In the genomic region with DNA sequence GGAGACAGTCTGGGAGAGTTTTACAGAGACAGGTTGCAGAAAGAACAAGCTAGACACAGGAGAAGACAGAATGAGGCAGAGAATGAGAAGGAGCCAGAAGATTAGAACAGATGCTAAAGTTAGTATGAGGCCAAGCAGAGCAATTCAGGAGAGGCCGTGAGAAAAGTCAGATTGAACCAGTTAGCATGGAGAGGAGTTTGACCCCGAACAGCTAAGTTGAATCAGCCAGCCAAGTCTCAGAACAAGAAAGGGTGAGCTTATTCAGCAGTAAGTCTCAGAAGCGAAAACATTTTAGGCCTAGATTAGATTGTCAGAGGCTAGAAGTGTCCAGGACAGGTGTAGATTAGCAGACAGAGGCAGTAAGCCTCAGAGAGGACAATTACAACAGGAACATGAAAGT, we compare ENCODE assay signal across 22 mouse cellular contexts. TPM values are rescaled to one million over a fixed set of nuclear protein-coding genes. Genes with fewer than 3 reads are reported as not detected.
DNase-seq lines count a peak whose midpoint lies in the region; ATAC-seq lines count a peak whose summit lies in the region.
"Had no signal": no experiment of that assay in that cellular context is flagged by ENCODE, and none has a peak within 500 bp of the region (broad histone marks: within the 10 kb centered on the region; RNA-seq: fewer than 3 reads in every experiment).

No protein-coding gene starts in this region.

- 33% methylated on average over 3 of the region's 3 CpGs for WGBS in heart, embryonic 16.5 days
- WGBS in heart, embryonic 11.5 days (ENCODE audit: insufficient replicate concordance): 25% methylated on average over 3 of the region's 3 CpGs
- WGBS in kidney, embryonic 15.5 days: 37% methylated on average over 3 of the region's 3 CpGs
- 54% methylated on average over 3 of the region's 3 CpGs for WGBS in limb, embryonic 10.5 days

- no peak overlapping the region for H3K9ac ChIP-seq in heart, embryonic 16.5 days (ENCODE audit: low read length)
- H3K9ac ChIP-seq in heart, embryonic 11.5 days (ENCODE audit: low read depth, low read length): no peak overlapping the region
- no peak overlapping the region for H3K9ac ChIP-seq in kidney, embryonic 15.5 days
- H3K9ac ChIP-seq: forebrain, embryonic 13.5 days; heart, embryonic 12.5 days; hindbrain, embryonic 15.5 days; limb, embryonic 13.5 days; liver, embryonic 13.5 days had no signal

- H3K4me1 ChIP-seq in heart, embryonic 16.5 days (ENCODE audit: control insufficient read depth, insufficient read depth, low read length): 0 out of 2 replicates have a peak, but pooled peaks cover 4% of the 10 kb centered on the region
- H3K4me1 ChIP-seq in heart, embryonic 11.5 days (ENCODE audit: control insufficient read depth, insufficient read depth, low read length): peaks cover 30% of the 10 kb centered on the region
- peaks cover 76% of the 10 kb centered on the region for H3K4me1 ChIP-seq in kidney, embryonic 15.5 days
- H3K4me1 ChIP-seq in limb, embryonic 10.5 days: peaks cover 87% of the 10 kb centered on the region

- H3K27ac ChIP-seq in heart, embryonic 16.5 days (ENCODE audit: low read length): no peak overlapping the region
- H3K27ac ChIP-seq in heart, embryonic 11.5 days (ENCODE audit: low read depth, low read length): no peak overlapping the region
- peak overlapping the region; percentile 63 for H3K27ac ChIP-seq in kidney, embryonic 15.5 days
- peak overlapping the region; percentile 87 for H3K27ac ChIP-seq in limb, embryonic 10.5 days
- H3K27ac ChIP-seq: forebrain, embryonic 13.5 days; hindbrain, embryonic 15.5 days; limb, embryonic 13.5 days; liver, embryonic 13.5 days; macrophage had no signal

- 0 out of 2 replicates have a peak, but pooled peaks have one; percentile 37 for ATAC-seq in heart, embryonic 16.5 days (replicated peaks; ENCODE audit: extremely low read depth, insufficient read depth, low FRiP score)
- ATAC-seq in heart, embryonic 11.5 days (replicated peaks; ENCODE audit: insufficient number of reproducible peaks, low FRiP score, low TSS enrichment): no peak
- no peak for ATAC-seq in kidney, embryonic 15.5 days (replicated peaks; ENCODE audit: low FRiP score)
- ATAC-seq: forebrain, embryonic 13.5 days; intestine, embryonic 16.5 days had no signal

- H3K9me3 ChIP-seq in heart, embryonic 16.5 days (replicated peaks; ENCODE audit: control insufficient read depth, low read length): no peaks in the 10 kb centered on the region
- H3K9me3 ChIP-seq in heart, embryonic 11.5 days (replicated peaks; ENCODE audit: control insufficient read depth, low read length): no peaks in the 10 kb centered on the region
- H3K9me3 ChIP-seq in kidney, embryonic 15.5 days (replicated peaks): no peaks in the 10 kb centered on the region
- no peaks in the 10 kb centered on the region for H3K9me3 ChIP-seq in limb, embryonic 10.5 days (replicated peaks)
- H3K9me3 ChIP-seq: forebrain, embryonic 13.5 days; heart, embryonic 12.5 days; hindbrain, embryonic 15.5 days; limb, embryonic 13.5 days; liver, embryonic 13.5 days had no signal

- H3K36me3 ChIP-seq in heart, embryonic 16.5 days (ENCODE audit: control insufficient read depth, insufficient read depth): peaks cover 3% of the 10 kb centered on the region; the same call in 1 of the 2 replicates
- H3K36me3 ChIP-seq in heart, embryonic 11.5 days (ENCODE audit: control insufficient read depth, insufficient read depth, low read length): no peaks in the 10 kb centered on the region
- H3K36me3 ChIP-seq in kidney, embryonic 15.5 days: 0 out of 2 replicates have a peak, but pooled peaks cover 6% of the 10 kb centered on the region
- no peaks in the 10 kb centered on the region for H3K36me3 ChIP-seq in limb, embryonic 10.5 days
- H3K36me3 ChIP-seq: hindbrain, embryonic 15.5 days; limb, embryonic 13.5 days had no signal

- no peak overlapping the region for H3K4me2 ChIP-seq in heart, embryonic 16.5 days (ENCODE audit: low read depth, low read length)
- H3K4me2 ChIP-seq in heart, embryonic 11.5 days: no peak overlapping the region
- H3K4me2 ChIP-seq in kidney, embryonic 15.5 days: no peak overlapping the region
- H3K4me2 ChIP-seq: forebrain, embryonic 13.5 days; heart, embryonic 12.5 days; hindbrain, embryonic 15.5 days; limb, embryonic 13.5 days; liver, embryonic 13.5 days; midbrain, embryonic 11.5 days had no signal

- no peak overlapping the region for H3K4me3 ChIP-seq in heart, embryonic 16.5 days (ENCODE audit: low read length)
- no peak overlapping the region for H3K4me3 ChIP-seq in heart, embryonic 11.5 days (ENCODE audit: low read depth, low read length)
- H3K4me3 ChIP-seq in kidney, embryonic 15.5 days (replicated peaks): no peak overlapping the region
- H3K4me3 ChIP-seq in limb, embryonic 10.5 days: no peak overlapping the region
- H3K4me3 ChIP-seq: forebrain, embryonic 13.5 days; heart, embryonic 12.5 days; hindbrain, embryonic 15.5 days; limb, embryonic 13.5 days; liver, embryonic 13.5 days had no signal

- DNase-seq in kidney, adult 18-20 months: peak; percentile 32
- DNase-seq in limb, embryonic 10.5 days (ENCODE audit: low spot score): no peak
- DNase-seq in thymus, postnatal 10 days (ENCODE audit: low spot score in 2 of 2): no peak
- no peak for DNase-seq in urinary bladder, postnatal 25 days (ENCODE audit: low spot score)
- DNase-seq: adrenal gland, postnatal 36 days; cerebellum, adult 18-20 months; cerebellum, postnatal 25 days; liver, embryonic 13.5 days; thymus, postnatal 25 days had no signal

- H3K27me3 ChIP-seq in heart, embryonic 16.5 days (ENCODE audit: control insufficient read depth, insufficient read depth, low read length): no peaks in the 10 kb centered on the region
- H3K27me3 ChIP-seq in heart, embryonic 11.5 days (ENCODE audit: control insufficient read depth, insufficient read depth, low read length): no peaks in the 10 kb centered on the region
- H3K27me3 ChIP-seq in kidney, embryonic 15.5 days: no peaks in the 10 kb centered on the region
- no peaks in the 10 kb centered on the region for H3K27me3 ChIP-seq in limb, embryonic 10.5 days (ENCODE audit: low read depth, poor library complexity, severe bottlenecking)
- H3K27me3 ChIP-seq: CH12.LX; forebrain, embryonic 13.5 days; hindbrain, embryonic 15.5 days; liver, embryonic 13.5 days had no signal

RNA-seq across cellular contexts. Expression of a gene that starts 39.8 kb away (rescaled TPM):
- polyA plus RNA-seq in heart, embryonic 16.5 days (2015; fragmentation: Nextera tagmentation; extraction: Ambion mirVana): not detected in 2 replicates
- polyA plus RNA-seq in heart, embryonic 11.5 days (2014; fragmentation: Nextera tagmentation; extraction: Ambion mirVana): not detected in 2 replicates
- 0.08 and 0.12 TPM in 2 replicates for polyA plus RNA-seq in kidney, embryonic 15.5 days (2015; fragmentation: Nextera tagmentation; extraction: Ambion mirVana)
- polyA plus RNA-seq in limb, embryonic 10.5 days (2016; fragmentation: Nextera tagmentation; extraction: Ambion mirVana): 0.11 TPM in 1 of 2 replicates, not detected in the other
- polyA plus RNA-seq: forebrain, embryonic 13.5 days; heart, embryonic 12.5 days; intestine, embryonic 16.5 days; liver, embryonic 13.5 days; lung, embryonic 16.5 days; macrophage; testis, adult 2 months had no signal

RNA-seq across cellular contexts. Expression of a gene that starts 41.7 kb away (rescaled TPM):
- 338 TPM in 2 replicates for polyA plus RNA-seq in heart, embryonic 16.5 days (2015; fragmentation: Nextera tagmentation; extraction: Ambion mirVana)
- polyA plus RNA-seq in heart, embryonic 11.5 days (2014; fragmentation: Nextera tagmentation; extraction: Ambion mirVana): 302 and 326 TPM in 2 replicates
- 455 and 483 TPM in 2 replicates for polyA plus RNA-seq in kidney, embryonic 15.5 days (2015; fragmentation: Nextera tagmentation; extraction: Ambion mirVana)
- 259 and 274 TPM in 2 replicates for polyA plus RNA-seq in limb, embryonic 10.5 days (2016; fragmentation: Nextera tagmentation; extraction: Ambion mirVana)

RNA-seq across cellular contexts. Expression of a gene that starts 42.4 kb away (rescaled TPM):
- 8.5 and 13.5 TPM in 2 replicates for polyA plus RNA-seq in heart, embryonic 16.5 days (2015; fragmentation: Nextera tagmentation; extraction: Ambion mirVana)
- polyA plus RNA-seq in heart, embryonic 11.5 days (2014; fragmentation: Nextera tagmentation; extraction: Ambion mirVana): 19.0 and 19.6 TPM in 2 replicates
- 26.9 and 32.1 TPM in 2 replicates for polyA plus RNA-seq in kidney, embryonic 15.5 days (2015; fragmentation: Nextera tagmentation; extraction: Ambion mirVana)
- 22.9 and 30.2 TPM in 2 replicates for polyA plus RNA-seq in limb, embryonic 10.5 days (2016; fragmentation: Nextera tagmentation; extraction: Ambion mirVana)

Comparison
In these comparisons a context has a peak if more than half of its experiments do, and no peak if none do; other contexts are left out.
1. H3K27ac ChIP-seq: peak in kidney, embryonic 15.5 days (single experiment) and limb, embryonic 10.5 days (single experiment); none in heart, embryonic 16.5 days (single experiment) and heart, embryonic 11.5 days (single experiment).